Mouse (Mus musculus) heart, postnatal 14 days (tissue): ENCODE data around the gene Plscr1. TPM values are rescaled to one million over a fixed set of nuclear protein-coding genes. Genes with fewer than 3 reads are reported as not detected.

Experiments used
- DNase-seq, 2 experiments: peaks; one replicate each; pipeline ENCODE4 v3.0.0; 2021 to 2022
- intact Hi-C: fragments of 180-260 bp; cut with DNase I; formaldehyde crosslinking; loops from one replicate; pipeline ENCODE4 v1.15.1; 2025
- microRNA-seq, 2 experiments: library from miRNA; unstranded; fragments of <30 nt; microRNA quantifications; one replicate each; pipeline ENCODE4 v1.2.0; 2021 to 2022
- total RNA-seq, 2 experiments: library from RNA; stranded (reverse); gene quantifications; 2 replicates each; pipeline ENCODE4 v1.2.3; 2021

The Plscr1 gene
- total RNA-seq, 2 experiments from 2014 or later: 11.7 to 11.8 TPM

DNA sequence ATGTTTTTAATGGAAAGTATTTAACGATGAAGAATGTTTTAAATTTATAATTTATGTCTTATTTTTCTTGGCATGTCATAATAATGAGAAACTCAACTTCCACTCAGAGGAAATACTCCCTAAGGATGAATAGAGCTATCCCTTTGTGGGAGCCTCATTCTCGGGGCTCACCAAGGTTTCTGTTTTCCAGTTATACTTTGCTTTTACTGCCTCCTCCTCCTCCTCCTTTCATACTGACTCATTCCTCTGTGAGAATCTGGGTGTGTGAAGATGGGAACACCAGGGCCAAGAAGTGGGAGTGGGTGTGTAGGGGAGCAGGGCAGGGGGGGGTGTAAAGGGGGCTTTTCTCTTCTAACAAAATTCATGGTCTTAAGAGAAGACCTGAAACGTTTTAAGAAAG lies 43.4 kb downstream of the Plscr1 start:
- intact Hi-C loops: no loop called here
- no peak for DNase-seq

DNA sequence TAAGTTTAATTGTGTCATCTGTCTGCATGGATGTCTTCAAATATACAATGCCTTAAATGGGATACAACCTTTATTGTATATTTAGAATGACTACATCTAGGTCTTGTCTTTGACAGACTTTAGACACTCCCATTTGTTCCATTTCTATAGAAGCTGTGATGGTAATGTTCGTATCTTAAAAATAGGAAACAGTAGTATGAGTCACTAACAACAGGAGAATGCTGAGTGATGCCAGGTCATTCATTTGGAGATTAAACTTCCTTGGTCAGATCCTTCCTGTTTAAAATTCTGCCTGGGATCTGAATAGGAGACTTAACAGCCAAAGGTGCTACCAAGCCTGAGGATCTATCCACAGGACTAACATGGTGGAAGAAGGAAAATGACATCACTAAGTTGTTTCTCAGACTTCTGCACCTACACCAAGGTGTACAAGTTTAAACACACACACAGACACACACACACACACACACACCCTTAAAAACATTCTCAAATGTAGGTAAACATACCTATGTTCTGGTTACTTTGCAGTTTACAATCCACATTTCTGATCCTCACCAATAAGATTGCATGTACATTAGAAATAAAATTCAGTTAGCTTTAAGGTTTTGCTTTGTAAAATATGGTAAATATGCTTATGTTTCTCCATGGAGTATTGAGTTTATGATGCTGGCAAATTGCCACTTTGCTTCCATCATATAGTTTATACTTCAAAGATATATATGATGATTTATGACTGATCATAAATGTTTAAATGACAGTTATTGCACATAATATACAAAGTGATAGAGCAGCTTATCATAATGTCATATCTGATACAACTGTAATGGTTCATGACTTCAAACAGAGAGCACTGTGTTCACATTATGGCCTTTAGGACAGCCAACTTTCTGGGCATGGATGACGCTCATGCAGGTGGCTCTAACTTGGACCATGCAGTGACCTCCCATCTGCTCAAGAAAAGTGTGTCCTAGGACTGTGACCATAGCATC lies 44.3 kb downstream of the Plscr1 start:
- no peak for DNase-seq
- intact Hi-C loops: no loop called here

GRCm38 (mm10) chr9:92298288-92298687 lies 48.7 kb downstream of the Plscr1 start:
- no peak for DNase-seq
- intact Hi-C loops: no loop called here

DNA sequence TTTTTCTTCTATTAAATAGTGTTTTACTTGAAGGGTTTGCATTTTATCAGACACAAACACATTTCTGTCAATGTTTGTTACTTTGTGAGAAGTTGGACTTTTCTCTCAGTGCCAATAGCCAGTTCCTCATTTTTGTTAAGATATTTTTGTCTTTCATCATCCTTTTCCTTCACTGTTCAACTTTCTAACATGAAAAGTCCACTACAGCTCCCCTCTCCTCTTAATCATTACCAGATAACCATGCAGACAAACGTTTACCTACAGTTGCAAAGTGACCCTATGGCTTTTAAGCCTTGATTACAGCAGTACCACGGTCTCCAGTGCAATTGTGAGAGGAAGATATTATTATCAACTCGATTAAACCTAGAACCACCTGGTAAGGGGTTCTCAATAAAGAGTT lies 51.7 kb downstream of the Plscr1 start:
- DNase-seq: no peak
- intact Hi-C loops: no loop called here

DNA sequence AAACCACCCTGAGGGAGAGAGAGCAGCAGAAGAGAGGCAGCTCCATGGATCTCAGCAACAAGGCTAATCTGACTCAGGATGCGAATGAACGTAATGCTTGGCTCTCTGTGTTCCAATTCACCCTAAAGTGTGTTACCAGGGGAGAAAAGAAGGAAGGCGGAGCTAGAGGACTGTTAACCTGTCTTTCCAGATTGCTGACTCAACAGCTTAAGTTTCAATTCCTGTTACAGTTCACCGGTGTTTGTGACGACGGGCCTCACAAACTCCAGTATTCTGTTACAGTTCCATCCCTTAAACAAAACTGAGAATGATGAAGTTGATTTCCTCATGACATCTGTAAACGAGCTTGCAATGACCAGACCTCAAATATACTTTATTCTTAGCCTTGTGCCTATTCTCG lies 55.5 kb downstream of the Plscr1 start:
- intact Hi-C loops: no loop called here
- DNase-seq: no peak

- intact Hi-C loops: no loop called here
- no peak for DNase-seq
Observed at GRCm38 (mm10) chr9:92305620-92306220, 56.2 kb downstream of the Plscr1 start.

DNA sequence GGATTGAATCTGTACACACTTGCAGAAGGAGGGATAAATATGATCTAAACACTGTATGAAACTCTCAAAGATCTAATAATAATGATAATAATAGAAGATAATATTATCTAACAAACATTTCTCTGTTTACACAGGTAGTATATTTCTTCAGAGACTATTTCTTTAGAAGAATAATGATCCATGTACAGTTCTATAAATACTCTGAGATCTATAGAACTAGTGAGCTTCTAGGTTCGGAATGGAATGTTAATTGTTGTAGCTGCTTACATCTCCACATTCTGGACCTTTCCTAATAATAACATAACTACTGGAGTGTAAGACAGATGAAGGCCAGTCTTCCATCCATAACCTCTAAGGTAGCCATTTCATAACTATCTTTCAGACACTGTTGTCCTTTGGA lies 59.5 kb downstream of the Plscr1 start, which contains the start of gene 1700057G04Rik:
1700057G04Rik (plus strand) TSS at position 301 of the 400 bp plus-strand sequence.
- DNase-seq: no peak
- intact Hi-C loops: no loop called here

DNA sequence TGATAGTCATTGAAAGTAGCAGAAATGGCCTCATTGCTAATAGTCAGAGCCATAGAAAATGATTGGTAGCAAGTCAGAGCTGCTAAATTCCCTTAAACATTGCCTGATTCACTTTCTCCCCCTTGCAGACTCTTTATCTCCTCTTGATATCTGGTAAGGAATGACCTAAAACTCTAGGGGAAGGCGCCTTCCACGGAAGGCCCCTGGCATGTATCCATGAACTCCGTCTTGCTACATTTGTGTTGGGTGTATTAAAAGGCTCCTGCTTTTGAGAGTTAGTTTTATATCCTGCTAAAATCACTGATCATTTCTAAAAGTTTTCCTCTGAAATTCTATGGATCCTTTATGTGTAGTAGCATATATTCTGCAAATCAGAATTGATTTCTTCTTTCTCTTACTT lies 67.2 kb downstream of the Plscr1 start:
- no peak for DNase-seq

More for the DNA sequence above, 67.2 kb downstream of the Plscr1 start:
- intact Hi-C loops: no loop called here

Small RNA genes lying within 50 kb of the gene (microRNA-seq; reads per million reads assigned to microRNA genes)
- 0 reads per million in 2 experiments for gene Mir6386

Other genes with a start within 250 kb of the Plscr1 start
- not detected for gene Plscr5, start 56.8 kb upstream of the Plscr1 start, total RNA-seq
- 10 to 100 TPM; 25.2 to 26.8 TPM for gene Plscr2, start 25.9 kb downstream of the Plscr1 start, total RNA-seq
- not detected for gene 1700057G04Rik, start 59.6 kb downstream of the Plscr1 start, total RNA-seq
- 10 to 100 TPM; 10.4 to 12.2 TPM for gene Plscr4, start 207.6 kb downstream of the Plscr1 start, total RNA-seq